Mouse (Mus musculus): Measurements from ENCODE around the gene Iqcm.

- TF ChIP-seq CTCF (IDR thresholded peaks at IDR 0.05; ENCODE audit: low read depth) (no peak), EP300 (IDR thresholded peaks at IDR 0.05; ENCODE audit: low read depth) (no peak)
These were observed 210.8 kb downstream of the Iqcm start for GRCm38 (mm10) chr8:75659287-75659686.
